Mouse (Mus musculus): ENCODE data around the gene Map3k21. TPM values are rescaled to one million over a fixed set of nuclear protein-coding genes. Genes with fewer than 3 reads are reported as not detected.
A peak's percentile ranks its signal among the peaks of the same experiment; 100 is the strongest.

The Map3k21 gene
- polyA plus RNA-seq, 1 experiment from 2014 or later, result 4.4 TPM

GRCm38 (mm10) chr8:125897868-125898788 lies 12.1 kb upstream of the Map3k21 start, which contains the start of gene Pcnx2:
Gene Pcnx2, minus strand, starts transcription at chr8:125898317.
- DNase-seq (ENCODE audit: low spot score) (no peak), ATAC-seq (replicated peaks; ENCODE audit: low FRiP score, low read depth) (0 out of 2 replicates have a peak, but pooled peaks have one; percentile 17)
- Histone ChIP-seq H3K9ac (ENCODE audit: low read depth, low read length) (no peak within 1 kb of the TSS), H3K4me2 (ENCODE audit: low read length) (no peak within 1 kb of the TSS; the same call in 1 of the 2 replicates), H3K36me3 (ENCODE audit: insufficient read depth, low read length) (no peaks in the 10 kb centered on the region), H3K4me1 (replicated peaks; ENCODE audit: insufficient read depth, low read length) (no peaks in the 10 kb centered on the region), H3K27ac (no peak within 1 kb of the TSS), H3K4me3 (replicated peaks; ENCODE audit: low read depth, low read length) (0 out of 2 replicates have a peak within 1 kb of the TSS, but pooled peaks have one; percentile 16), H3K9me3 (replicated peaks; ENCODE audit: low read length) (no peaks in the 10 kb centered on the region), H3K27me3 (ENCODE audit: insufficient read depth, low read length) (peaks cover 12% of the 10 kb centered on the region)
- TF ChIP-seq CTCF (IDR thresholded peaks at IDR 0.05; ENCODE audit: low read depth), result no peak
- WGBS, result 6% methylated on average over 44 of the region's 44 CpGs

DNA sequence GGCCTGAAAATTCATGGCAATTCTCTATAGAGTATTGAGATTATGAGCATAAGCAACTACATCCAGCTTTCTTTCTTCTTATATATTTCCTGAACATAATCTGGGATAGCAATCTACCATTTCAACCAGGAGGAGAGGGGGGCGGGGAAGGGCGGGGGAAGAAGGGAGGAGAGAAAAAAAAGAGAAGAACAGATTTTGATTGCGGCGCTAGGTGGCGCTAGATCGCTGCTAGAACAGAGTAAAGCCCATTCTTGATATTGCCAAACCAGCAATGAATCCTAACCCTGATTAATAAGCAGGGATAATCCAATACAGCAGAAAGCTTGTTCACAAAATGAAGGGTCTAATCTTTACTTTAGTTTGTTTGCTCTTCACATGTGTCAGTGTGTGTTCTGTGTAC lies 11.4 kb upstream of the Map3k21 start:
- 0% methylated on average over 5 of the region's 6 CpGs for WGBS
- Histone ChIP-seq H3K27ac (no peak overlapping the region), H3K4me3 (replicated peaks; ENCODE audit: low read depth, low read length) (no peak overlapping the region), H3K9me3 (replicated peaks; ENCODE audit: low read length) (no peaks in the 10 kb centered on the region), H3K27me3 (ENCODE audit: insufficient read depth, low read length) (peaks cover 12% of the 10 kb centered on the region), H3K4me2 (ENCODE audit: low read length) (no peak overlapping the region), H3K4me1 (replicated peaks; ENCODE audit: insufficient read depth, low read length) (no peaks in the 10 kb centered on the region), H3K36me3 (ENCODE audit: insufficient read depth, low read length) (no peaks in the 10 kb centered on the region), H3K9ac (ENCODE audit: low read depth, low read length) (no peak overlapping the region)
- peak; percentile 81 for TF ChIP-seq CTCF (IDR thresholded peaks at IDR 0.05; ENCODE audit: low read depth)
- no peak for ATAC-seq (replicated peaks; ENCODE audit: low FRiP score, low read depth)
- DNase-seq (ENCODE audit: low spot score), result peak; percentile 80

- Histone ChIP-seq H3K36me3 (ENCODE audit: insufficient read depth, low read length) (no peaks in the 10 kb centered on the region), H3K9me3 (replicated peaks; ENCODE audit: low read length) (no peaks in the 10 kb centered on the region), H3K4me1 (replicated peaks; ENCODE audit: insufficient read depth, low read length) (no peaks in the 10 kb centered on the region), H3K4me2 (ENCODE audit: low read length) (no peak overlapping the region), H3K4me3 (replicated peaks; ENCODE audit: low read depth, low read length) (no peak overlapping the region), H3K27ac (no peak overlapping the region), H3K27me3 (ENCODE audit: insufficient read depth, low read length) (peaks cover 12% of the 10 kb centered on the region), H3K9ac (ENCODE audit: low read depth, low read length) (no peak overlapping the region)
- WGBS, result 43% methylated on average over 2 of the region's 2 CpGs
- ATAC-seq (replicated peaks; ENCODE audit: low FRiP score, low read depth), result no peak
- no peak for DNase-seq (ENCODE audit: low spot score)
- TF ChIP-seq CTCF (IDR thresholded peaks at IDR 0.05; ENCODE audit: low read depth), result peak; percentile 54
Measured at GRCm38 (mm10) chr8:125901167-125901566, 9.1 kb upstream of the Map3k21 start.

DNA sequence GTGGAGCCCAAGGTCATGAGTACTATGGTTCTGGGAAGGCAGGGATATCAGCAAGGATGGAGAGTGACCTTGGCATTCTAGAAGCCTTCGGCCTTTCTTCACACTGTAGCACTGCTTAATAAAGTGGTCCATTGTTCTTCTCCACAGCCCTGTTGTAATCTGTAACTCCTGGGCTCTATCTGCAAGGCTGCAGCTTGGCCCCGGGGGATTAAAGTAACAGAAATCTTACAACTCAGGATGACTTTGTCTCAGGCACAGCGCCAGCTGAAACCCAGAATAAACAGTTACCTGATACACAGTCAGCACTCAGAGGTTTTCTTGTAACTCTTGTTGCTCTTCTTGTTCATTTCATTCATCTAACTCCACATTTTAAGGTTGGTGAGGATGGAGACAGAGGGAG lies 7.7 kb upstream of the Map3k21 start:
- H3K27me3 ChIP-seq (ENCODE audit: insufficient read depth, low read length), result peaks cover 12% of the 10 kb centered on the region
- H3K36me3 ChIP-seq (ENCODE audit: insufficient read depth, low read length), result no peaks in the 10 kb centered on the region
- no peak for DNase-seq (ENCODE audit: low spot score)
- no peak overlapping the region for H3K4me3 ChIP-seq (replicated peaks; ENCODE audit: low read depth, low read length)
- H3K9ac ChIP-seq (ENCODE audit: low read depth, low read length), result no peak overlapping the region
- WGBS, result 35% methylated on average over 3 of the region's 3 CpGs
- H3K4me1 ChIP-seq (replicated peaks; ENCODE audit: insufficient read depth, low read length), result no peaks in the 10 kb centered on the region
- no peak for ATAC-seq (replicated peaks; ENCODE audit: low FRiP score, low read depth)
- no peak overlapping the region for H3K4me2 ChIP-seq (ENCODE audit: low read length)
- H3K9me3 ChIP-seq (replicated peaks; ENCODE audit: low read length), result no peaks in the 10 kb centered on the region
- TF ChIP-seq CTCF (IDR thresholded peaks at IDR 0.05; ENCODE audit: low read depth), result no peak
- no peak overlapping the region for H3K27ac ChIP-seq

DNA sequence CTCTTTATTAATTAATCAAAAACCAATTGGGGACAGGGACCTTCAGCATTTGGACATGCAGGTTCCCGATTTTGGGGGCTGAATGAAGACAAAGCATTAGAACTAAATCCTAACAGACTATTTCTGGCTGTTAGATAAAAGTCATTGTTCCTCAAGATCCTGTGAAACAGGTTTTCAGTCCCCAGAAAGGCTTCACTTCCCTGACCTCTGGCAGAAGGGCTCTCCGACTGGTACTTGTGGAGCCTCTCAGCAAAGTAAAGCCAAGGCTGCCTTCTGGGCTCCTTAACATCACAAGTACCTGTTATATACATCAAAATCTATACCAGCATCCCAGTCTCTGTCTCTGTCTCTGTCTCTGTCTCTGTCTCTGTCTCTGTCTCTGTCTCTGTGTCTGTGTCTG lies 4.9 kb upstream of the Map3k21 start:
- TF ChIP-seq CTCF (IDR thresholded peaks at IDR 0.05; ENCODE audit: low read depth), result no peak

GRCm38 (mm10) chr8:125907311-125907710 lies 2.9 kb upstream of the Map3k21 start:
- DNase-seq (ENCODE audit: low spot score) (no peak), ATAC-seq (replicated peaks; ENCODE audit: low FRiP score, low read depth) (no peak)
- H3K4me1 ChIP-seq (replicated peaks; ENCODE audit: insufficient read depth, low read length), result no peaks in the 10 kb centered on the region
- H3K4me3 ChIP-seq (replicated peaks; ENCODE audit: low read depth, low read length), result no peak overlapping the region
- H3K4me2 ChIP-seq (ENCODE audit: low read length), result no peak overlapping the region
- no peaks in the 10 kb centered on the region for H3K36me3 ChIP-seq (ENCODE audit: insufficient read depth, low read length)
- H3K9ac ChIP-seq (ENCODE audit: low read depth, low read length), result no peak overlapping the region
- peaks cover 19% of the 10 kb centered on the region for H3K27me3 ChIP-seq (ENCODE audit: insufficient read depth, low read length)
- H3K9me3 ChIP-seq (replicated peaks; ENCODE audit: low read length), result no peaks in the 10 kb centered on the region
- TF ChIP-seq CTCF (IDR thresholded peaks at IDR 0.05; ENCODE audit: low read depth), result peak; percentile 41; the same call in 1 of the 2 replicates
- WGBS, result 76% methylated on average over 2 of the region's 2 CpGs
- H3K27ac ChIP-seq, result no peak overlapping the region

More for the DNA sequence above, 4.9 kb upstream of the Map3k21 start:
- Histone ChIP-seq H3K4me1 (replicated peaks; ENCODE audit: insufficient read depth, low read length) (no peaks in the 10 kb centered on the region), H3K4me3 (replicated peaks; ENCODE audit: low read depth, low read length) (no peak overlapping the region), H3K9me3 (replicated peaks; ENCODE audit: low read length) (no peaks in the 10 kb centered on the region), H3K27me3 (ENCODE audit: insufficient read depth, low read length) (0 out of 2 replicates have a peak, but pooled peaks cover 5% of the 10 kb centered on the region), H3K27ac (no peak overlapping the region), H3K36me3 (ENCODE audit: insufficient read depth, low read length) (no peaks in the 10 kb centered on the region), H3K9ac (ENCODE audit: low read depth, low read length) (no peak overlapping the region), H3K4me2 (ENCODE audit: low read length) (no peak overlapping the region)
- DNase-seq (ENCODE audit: low spot score) (no peak), ATAC-seq (replicated peaks; ENCODE audit: low FRiP score, low read depth) (no peak)
- WGBS, result 74% methylated on average over 2 of the region's 2 CpGs
